Mouse (Mus musculus) neural tube, embryonic 13.5 days (tissue): ENCODE measurements around the gene Dlg4. TPM values are rescaled to one million over a fixed set of nuclear protein-coding genes. Genes with fewer than 3 reads are reported as not detected.

Source experiments
- ATAC-seq: fragments of 200-750 bp; cut with Nextera tagmentation; 2 replicates; pipeline ENCODE4 v1.8.0; 2017; ENCODE audit warnings: low read depth, mild to moderate bottlenecking, moderate TSS enrichment, moderate library complexity
- H3K27ac ChIP-seq: fragments of 300-500 bp; sonication (generic); replicated peaks from 2 replicates; pipeline ENCODE4 v1.5.1; 2015; ENCODE audit warnings: moderate library complexity, mild to moderate bottlenecking, inconsistent platforms
- H3K27me3 ChIP-seq: fragments of 300-500 bp; sonication (generic); 2 replicates; pipeline ENCODE4 v1.6.1; 2015; ENCODE audit warnings: mild to moderate bottlenecking, inconsistent platforms
- H3K36me3 ChIP-seq: fragments of 300-500 bp; sonication (generic); 2 replicates; pipeline ENCODE4 v1.6.1; 2015; ENCODE audit warnings: mild to moderate bottlenecking, inconsistent platforms
- H3K4me1 ChIP-seq: fragments of 300-500 bp; sonication (generic); replicated peaks from 2 replicates; pipeline ENCODE4 v1.6.1; 2015; ENCODE audit warnings: inconsistent platforms
- H3K4me2 ChIP-seq: fragments of 300-500 bp; sonication (generic); 2 replicates; pipeline ENCODE4 v1.6.1; 2015; ENCODE audit warnings: inconsistent platforms, mild to moderate bottlenecking, moderate library complexity
- H3K4me3 ChIP-seq: fragments of 300-500 bp; sonication (generic); 2 replicates; pipeline ENCODE4 v1.5.1; 2015; ENCODE audit warnings: mild to moderate bottlenecking, inconsistent platforms
- H3K9ac ChIP-seq: fragments of 300-500 bp; sonication (generic); 2 replicates; pipeline ENCODE4 v1.6.1; 2015; ENCODE audit warnings: moderate library complexity, mild to moderate bottlenecking, inconsistent platforms
- H3K9me3 ChIP-seq: fragments of 300-500 bp; sonication (generic); 2 replicates; pipeline ENCODE4 v1.6.1; 2016; ENCODE audit warnings: inconsistent platforms
- WGBS: fragments of 180-500 bp; shearing (Covaris S2); methylation state at CpG from one replicate; pipeline ENCODE4 v1.1.7; 2015; 5-methylcytosine and 5-hydroxymethylcytosine counted together
- polyA plus RNA-seq: library from polyadenylated mRNA; unstranded; fragments of >200 nt; fragmentation: Nextera tagmentation; extraction: Ambion mirVana; gene quantifications from 2 replicates; pipeline ENCODE4 v1.2.1, GENCODE M21; 2015

Gene Dlg4
- polyA plus RNA-seq, 1 experiment from 2014 or later, result 23.5 TPM

DNA sequence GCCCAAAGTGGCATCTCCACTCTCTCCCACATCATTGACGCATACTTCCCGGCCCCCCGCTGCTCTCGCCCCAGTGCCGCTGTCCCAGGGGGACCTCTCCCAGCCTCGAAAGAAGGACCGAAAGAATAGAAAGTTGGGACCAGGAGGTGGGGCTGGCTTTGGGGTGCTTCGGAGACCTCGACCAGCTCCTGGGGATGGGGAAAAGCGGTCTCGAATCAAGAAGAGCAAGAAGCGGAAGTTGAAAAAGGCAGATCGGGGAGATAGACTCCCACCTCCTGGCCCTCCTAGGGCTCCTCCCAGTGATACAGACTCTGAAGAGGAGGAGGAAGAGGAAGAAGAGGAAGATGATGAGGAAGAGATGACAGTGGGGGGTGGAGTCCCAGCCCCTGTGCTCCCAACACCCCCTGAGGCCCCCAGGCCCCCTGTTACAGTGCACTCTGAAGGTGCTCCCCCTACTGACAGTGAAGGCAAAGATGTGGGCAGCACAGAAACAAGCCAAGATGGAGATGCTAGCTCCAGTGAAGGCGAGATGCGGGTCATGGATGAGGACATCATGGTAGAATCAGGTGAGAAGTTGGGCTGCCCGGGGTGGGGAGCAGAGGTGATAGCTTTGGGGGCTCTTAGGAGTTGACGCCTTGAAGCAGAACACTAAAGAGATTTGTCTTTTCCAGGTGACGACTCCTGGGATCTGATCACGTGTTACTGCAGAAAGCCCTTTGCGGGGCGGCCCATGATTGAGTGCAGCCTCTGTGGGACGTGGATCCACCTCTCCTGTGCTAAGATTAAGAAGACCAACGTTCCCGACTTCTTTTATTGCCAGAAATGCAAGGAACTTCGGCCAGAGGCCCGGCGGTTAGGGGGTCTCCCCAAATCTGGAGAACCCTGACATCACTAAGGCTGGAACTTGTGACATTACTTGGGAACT is 17.9 kb upstream of the Dlg4 start:
- Histone ChIP-seq H3K4me2 (peak overlapping the region; percentile 65; the same call in 1 of the 2 replicates), H3K27ac (0 out of 2 replicates have a peak overlapping the region, but pooled peaks have one; percentile 61), H3K4me3 (peak overlapping the region; percentile 92), H3K9me3 (no peaks in the 10 kb centered on the region), H3K36me3 (peaks cover 37% of the 10 kb centered on the region), H3K4me1 (peaks cover 63% of the 10 kb centered on the region), H3K27me3 (no peaks in the 10 kb centered on the region), H3K9ac (no peak overlapping the region)
- WGBS, result 92% methylated on average over 27 of the region's 27 CpGs
- ATAC-seq, result no peak

DNA sequence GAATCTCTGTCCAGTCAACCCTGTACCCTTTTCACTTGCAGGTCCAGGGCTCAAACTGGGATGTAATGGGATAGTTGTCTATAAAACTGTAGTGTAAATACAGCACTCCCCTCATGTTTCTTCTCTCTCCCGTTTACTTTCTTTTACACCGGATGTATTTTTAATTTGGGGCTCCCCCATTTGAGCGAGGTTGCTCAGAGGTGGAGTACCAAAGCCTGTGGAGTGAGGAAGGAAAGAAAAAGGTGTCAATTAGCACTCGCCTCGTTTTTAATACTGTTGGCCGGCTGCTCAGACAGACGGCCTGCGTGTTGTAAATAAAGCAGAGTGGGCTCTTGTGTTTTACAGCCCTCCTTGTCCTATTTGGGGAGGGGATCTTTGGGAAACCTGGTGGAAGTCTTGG is 17.1 kb upstream of the Dlg4 start:
- H3K4me2 ChIP-seq, result peak overlapping the region; percentile 95
- peaks cover 63% of the 10 kb centered on the region for H3K4me1 ChIP-seq
- peak overlapping the region; percentile 92 for H3K4me3 ChIP-seq
- no peaks in the 10 kb centered on the region for H3K9me3 ChIP-seq
- H3K27me3 ChIP-seq, result no peaks in the 10 kb centered on the region
- no peak overlapping the region for H3K9ac ChIP-seq
- 73% methylated on average over 8 of the region's 8 CpGs for WGBS
- peaks cover 31% of the 10 kb centered on the region for H3K36me3 ChIP-seq
- ATAC-seq, result no peak
- peak overlapping the region; percentile 61 for H3K27ac ChIP-seq

DNA sequence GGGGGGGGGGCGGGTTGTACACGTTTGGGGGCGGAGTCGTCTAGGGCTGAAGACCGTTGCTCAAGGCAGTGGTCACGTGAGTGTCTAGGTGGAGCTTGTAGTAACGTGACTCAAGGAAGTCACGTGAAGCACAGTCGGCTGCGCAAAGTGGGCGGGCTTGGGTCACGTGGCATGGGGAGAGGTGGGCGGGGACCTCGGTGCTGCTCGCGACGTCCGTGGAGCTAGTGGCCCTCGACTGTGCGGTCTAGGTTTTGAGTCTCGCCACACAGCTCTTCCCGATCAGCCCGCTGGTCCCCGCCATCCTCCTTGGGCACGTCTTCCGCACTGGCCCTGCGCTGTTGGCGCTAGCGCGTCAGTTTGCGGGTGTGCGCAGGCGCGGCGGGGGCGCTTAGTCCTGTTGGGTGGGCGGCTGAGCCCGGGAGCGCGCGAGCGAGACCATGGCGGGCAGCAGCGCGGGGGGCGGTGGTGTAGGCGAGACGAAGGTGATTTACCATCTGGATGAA is 16.3 kb upstream of the Dlg4 start, which contains the start of gene Dvl2:
TSS of gene Dvl2 (plus strand) at position 200 of the 503 bp plus-strand sequence.
- under 1% methylated on average over 48 of the region's 48 CpGs for WGBS
- peaks cover 37% of the 10 kb centered on the region for H3K36me3 ChIP-seq
- H3K27ac ChIP-seq, result peak within 1 kb of the TSS; percentile 95
- H3K9me3 ChIP-seq, result no peaks in the 10 kb centered on the region
- H3K27me3 ChIP-seq, result no peaks in the 10 kb centered on the region
- H3K4me2 ChIP-seq, result peak within 1 kb of the TSS; percentile 95
- peak within 1 kb of the TSS; percentile 89 for H3K9ac ChIP-seq
- peak within 1 kb of the TSS; percentile 92 for H3K4me3 ChIP-seq
- ATAC-seq, result peak; percentile 61
- H3K4me1 ChIP-seq, result peaks cover 65% of the 10 kb centered on the region

DNA sequence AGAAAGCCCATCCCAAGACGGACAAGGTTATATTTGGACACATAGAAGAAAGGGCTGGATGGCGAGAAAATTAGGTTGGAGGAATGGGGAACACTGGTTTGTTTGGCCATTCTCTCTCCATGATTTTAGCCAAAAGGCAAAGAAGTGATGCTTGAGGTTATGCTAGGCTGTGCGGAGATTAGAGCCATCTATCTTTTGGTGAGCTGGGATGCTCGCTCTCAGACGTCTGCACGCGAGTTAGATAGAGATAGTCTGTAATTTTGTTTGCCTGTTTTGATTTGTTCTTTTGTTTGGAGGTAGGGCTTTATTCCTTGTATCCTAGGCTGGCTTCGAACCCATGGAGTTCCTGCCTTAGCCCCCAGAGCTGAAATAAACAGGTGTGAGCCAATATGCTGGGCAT is 15.6 kb upstream of the Dlg4 start:
- Histone ChIP-seq H3K4me1 (peaks cover 65% of the 10 kb centered on the region), H3K4me2 (peak overlapping the region; percentile 95), H3K9ac (peak overlapping the region; percentile 89), H3K27ac (peak overlapping the region; percentile 95), H3K36me3 (peaks cover 44% of the 10 kb centered on the region), H3K4me3 (peak overlapping the region; percentile 92), H3K27me3 (no peaks in the 10 kb centered on the region), H3K9me3 (no peaks in the 10 kb centered on the region)
- no peak for ATAC-seq
- 15% methylated on average over 8 of the region's 8 CpGs for WGBS

DNA sequence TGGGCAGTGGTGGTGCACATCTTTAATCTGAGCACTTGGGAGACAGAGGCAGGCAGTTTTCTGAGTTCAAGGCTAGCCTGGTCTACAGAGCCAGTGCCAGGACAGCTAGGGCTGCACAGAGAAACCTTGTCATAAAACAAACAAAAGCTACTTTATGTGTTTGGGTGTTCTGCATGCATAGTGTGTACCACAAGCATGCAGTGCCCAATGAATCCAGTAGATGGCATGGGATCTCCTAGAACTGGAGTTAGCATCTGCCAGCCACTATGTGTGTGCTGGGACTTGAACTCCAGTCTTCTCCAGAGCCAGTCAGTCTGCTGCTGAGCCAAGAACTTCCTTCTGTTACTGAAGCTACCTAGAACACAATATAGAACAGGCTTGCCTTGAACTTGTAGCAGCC is 14.9 kb upstream of the Dlg4 start:
- no peak overlapping the region for H3K27ac ChIP-seq
- no peak for ATAC-seq
- no peaks in the 10 kb centered on the region for H3K9me3 ChIP-seq
- peak overlapping the region; percentile 95 for H3K4me2 ChIP-seq
- no peaks in the 10 kb centered on the region for H3K27me3 ChIP-seq
- peak overlapping the region; percentile 92 for H3K4me3 ChIP-seq
- peaks cover 51% of the 10 kb centered on the region for H3K36me3 ChIP-seq
- peak overlapping the region; percentile 89 for H3K9ac ChIP-seq
- H3K4me1 ChIP-seq, result peaks cover 65% of the 10 kb centered on the region

DNA sequence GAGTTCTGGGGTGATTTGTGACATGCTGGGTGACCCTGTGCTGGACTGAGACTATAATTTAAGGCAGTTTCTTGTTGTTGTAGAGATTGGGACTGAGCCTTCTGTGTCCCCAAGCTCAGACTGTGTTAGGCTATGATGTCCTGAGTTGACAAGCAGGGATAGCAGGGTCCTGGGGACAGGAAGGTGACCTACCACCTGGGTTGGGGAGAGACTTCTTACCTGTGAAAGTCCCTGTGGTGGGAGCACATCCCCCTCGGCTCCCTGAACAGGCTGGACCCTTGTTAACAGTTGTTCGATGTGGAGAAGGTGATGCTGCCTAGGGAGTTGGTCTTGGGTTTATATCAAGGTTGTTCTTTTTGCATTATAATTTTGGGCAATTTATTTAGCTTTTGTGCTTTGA is 14.3 kb upstream of the Dlg4 start:
- H3K36me3 ChIP-seq, result peaks cover 57% of the 10 kb centered on the region
- no peaks in the 10 kb centered on the region for H3K27me3 ChIP-seq
- no peak overlapping the region for H3K27ac ChIP-seq
- no peak for ATAC-seq
- peak overlapping the region; percentile 95 for H3K4me2 ChIP-seq
- peaks cover 62% of the 10 kb centered on the region for H3K4me1 ChIP-seq
- WGBS, result 88% methylated on average over 2 of the region's 2 CpGs
- H3K4me3 ChIP-seq, result peak overlapping the region; percentile 92
- H3K9me3 ChIP-seq, result no peaks in the 10 kb centered on the region
- H3K9ac ChIP-seq, result peak overlapping the region; percentile 53

DNA sequence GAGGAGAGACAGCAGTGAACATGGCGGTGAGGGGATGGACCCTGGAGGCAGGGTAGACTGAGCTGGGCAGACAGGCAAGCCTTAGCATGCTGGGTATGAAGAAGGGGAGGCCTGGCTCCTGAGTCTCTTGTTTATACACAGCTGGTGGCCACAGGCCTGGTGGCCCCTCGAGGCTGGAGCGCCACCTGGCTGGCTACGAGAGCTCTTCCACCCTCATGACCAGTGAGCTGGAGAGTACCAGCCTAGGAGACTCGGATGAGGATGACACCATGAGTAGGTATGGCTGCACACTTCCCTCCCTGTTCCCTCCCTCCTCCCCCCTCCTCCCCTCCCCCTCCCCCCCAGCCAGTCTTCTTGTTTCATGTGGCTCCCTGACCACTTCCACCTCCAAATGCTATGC is 11.2 kb upstream of the Dlg4 start:
- Histone ChIP-seq H3K4me2 (no peak overlapping the region), H3K4me3 (no peak overlapping the region), H3K36me3 (peaks cover 64% of the 10 kb centered on the region), H3K27me3 (no peaks in the 10 kb centered on the region), H3K9ac (no peak overlapping the region), H3K9me3 (no peaks in the 10 kb centered on the region), H3K4me1 (peaks cover 40% of the 10 kb centered on the region), H3K27ac (no peak overlapping the region)
- ATAC-seq, result no peak
- WGBS, result 54% methylated on average over 5 of the region's 5 CpGs

DNA sequence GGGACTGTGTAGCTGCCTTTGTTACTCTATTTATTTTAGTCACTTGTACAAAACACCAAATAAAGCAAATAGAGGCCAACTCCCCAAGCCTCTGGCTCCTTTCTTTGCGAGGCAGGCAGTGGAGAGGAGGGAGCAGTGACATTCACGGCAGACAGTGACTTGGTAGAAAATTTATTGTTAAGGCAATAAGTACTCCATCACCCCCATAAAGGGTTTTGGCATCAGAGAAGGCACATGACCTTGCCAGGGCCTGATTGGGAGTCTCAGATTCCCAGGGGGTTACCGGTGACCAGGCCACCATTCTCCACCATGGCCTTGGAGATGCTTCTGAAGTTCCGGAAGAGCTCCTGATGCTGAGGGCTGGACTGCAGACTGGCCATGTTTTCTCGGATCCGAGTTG is 6.7 kb upstream of the Dlg4 start:
- Histone ChIP-seq H3K4me3 (no peak overlapping the region), H3K4me2 (no peak overlapping the region), H3K9ac (no peak overlapping the region), H3K27ac (no peak overlapping the region), H3K4me1 (peaks cover 13% of the 10 kb centered on the region), H3K9me3 (no peaks in the 10 kb centered on the region), H3K27me3 (no peaks in the 10 kb centered on the region), H3K36me3 (peaks cover 93% of the 10 kb centered on the region)
- 90% methylated on average over 6 of the region's 6 CpGs for WGBS
- no peak for ATAC-seq

DNA sequence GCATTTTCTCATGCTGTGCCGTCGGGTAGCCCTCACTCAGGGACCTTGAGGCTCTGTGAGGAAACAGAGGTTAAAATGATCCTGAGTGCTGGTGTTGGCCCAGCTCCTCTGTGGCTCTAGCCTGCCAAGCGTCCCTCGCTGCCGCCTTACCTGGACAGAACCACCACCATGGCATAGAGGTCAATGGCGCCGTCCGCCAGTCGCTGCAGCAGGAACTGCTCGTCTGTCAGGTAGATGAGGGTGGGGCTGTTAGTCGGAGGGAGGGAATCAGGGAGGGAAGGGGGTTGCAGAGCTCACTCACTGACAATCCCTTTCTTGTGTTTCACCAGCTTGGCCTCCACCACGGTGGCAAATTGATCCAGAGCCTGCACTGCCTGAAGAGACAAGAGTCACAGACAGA is 6.2 kb upstream of the Dlg4 start:
- no peaks in the 10 kb centered on the region for H3K27me3 ChIP-seq
- no peaks in the 10 kb centered on the region for H3K9me3 ChIP-seq
- no peak overlapping the region for H3K27ac ChIP-seq
- no peak for ATAC-seq
- H3K4me2 ChIP-seq, result no peak overlapping the region
- H3K9ac ChIP-seq, result 0 out of 2 replicates have a peak overlapping the region, but pooled peaks have one; percentile 5
- H3K4me3 ChIP-seq, result no peak overlapping the region
- peaks cover 87% of the 10 kb centered on the region for H3K36me3 ChIP-seq
- 87% methylated on average over 12 of the region's 12 CpGs for WGBS
- peaks cover 13% of the 10 kb centered on the region for H3K4me1 ChIP-seq

DNA sequence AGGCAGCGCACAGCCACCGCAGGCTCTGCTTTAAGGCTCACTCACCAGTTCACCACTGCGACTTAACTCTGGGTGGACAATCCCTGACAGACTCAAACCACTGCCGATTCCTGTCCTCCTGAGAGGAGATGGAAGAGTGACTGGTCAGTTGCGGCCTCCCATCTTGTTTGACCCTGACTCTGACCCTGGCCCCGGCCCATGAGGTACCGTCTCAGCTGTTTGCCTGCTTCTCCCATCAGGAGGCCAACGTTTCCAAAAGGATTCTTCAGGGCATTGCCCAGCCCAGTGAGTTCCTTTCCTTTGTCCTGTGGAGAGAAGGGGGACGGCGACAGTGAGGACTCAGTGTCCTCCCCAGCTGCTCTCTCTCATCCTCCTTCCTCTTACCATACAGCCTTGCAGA is 5.8 kb upstream of the Dlg4 start:
- 80% methylated on average over 10 of the region's 10 CpGs for WGBS
- no peak overlapping the region for H3K4me3 ChIP-seq
- H3K27me3 ChIP-seq, result no peaks in the 10 kb centered on the region
- H3K9me3 ChIP-seq, result no peaks in the 10 kb centered on the region
- ATAC-seq, result no peak
- H3K4me2 ChIP-seq, result no peak overlapping the region
- 0 out of 2 replicates have a peak overlapping the region, but pooled peaks have one; percentile 5 for H3K9ac ChIP-seq
- H3K36me3 ChIP-seq, result peaks cover 83% of the 10 kb centered on the region
- H3K4me1 ChIP-seq, result peaks cover 13% of the 10 kb centered on the region
- no peak overlapping the region for H3K27ac ChIP-seq

DNA sequence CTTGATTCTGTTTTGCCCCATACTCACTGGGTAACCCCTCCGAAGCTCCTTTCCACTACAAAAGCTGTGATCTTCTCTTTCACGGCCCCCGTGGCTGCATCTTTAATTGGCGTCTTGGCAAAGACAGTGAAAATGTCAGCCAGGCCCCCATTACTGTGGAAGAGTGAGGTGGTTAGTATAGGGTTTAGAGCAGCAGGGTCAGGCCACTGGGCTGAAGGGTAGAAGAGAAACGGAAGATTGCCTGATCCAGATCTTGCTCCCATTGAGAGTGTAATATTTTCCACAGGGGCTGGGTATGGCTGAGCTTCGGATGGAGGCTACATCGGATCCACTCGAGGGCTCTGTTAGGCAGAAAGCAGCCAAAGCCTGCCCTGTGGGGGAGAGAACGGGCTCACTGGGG is 3.8 kb upstream of the Dlg4 start:
- Histone ChIP-seq H3K27ac (no peak overlapping the region), H3K9ac (no peak overlapping the region), H3K4me1 (peaks cover 23% of the 10 kb centered on the region), H3K27me3 (no peaks in the 10 kb centered on the region), H3K9me3 (no peaks in the 10 kb centered on the region), H3K4me2 (no peak overlapping the region), H3K36me3 (peaks cover 64% of the 10 kb centered on the region), H3K4me3 (no peak overlapping the region)
- ATAC-seq, result no peak
- WGBS, result 86% methylated on average over 9 of the region's 9 CpGs

DNA sequence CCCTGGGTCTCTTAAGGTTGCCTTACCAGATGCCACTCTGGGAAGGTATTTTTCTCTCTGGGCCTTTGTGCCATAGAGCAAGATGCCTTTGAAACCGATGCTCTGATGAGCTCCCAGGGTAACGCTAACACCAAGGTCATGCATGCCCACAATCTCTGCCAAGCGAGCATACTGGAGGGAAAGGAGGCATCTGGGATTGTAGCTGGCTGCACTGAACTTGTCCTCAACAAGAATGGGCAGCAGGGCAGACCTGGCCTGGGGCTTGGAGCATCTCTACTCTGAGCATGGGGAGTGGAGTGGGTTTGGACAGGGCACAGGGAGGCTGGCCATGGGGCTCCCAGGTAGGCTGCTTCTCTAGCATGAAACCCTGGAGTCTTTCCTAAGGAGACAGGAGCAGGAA is 3.3 kb upstream of the Dlg4 start:
- H3K9me3 ChIP-seq, result no peaks in the 10 kb centered on the region
- WGBS, result 86% methylated on average over 3 of the region's 3 CpGs
- no peak overlapping the region for H3K9ac ChIP-seq
- H3K36me3 ChIP-seq, result peaks cover 59% of the 10 kb centered on the region
- H3K27ac ChIP-seq, result no peak overlapping the region
- no peaks in the 10 kb centered on the region for H3K27me3 ChIP-seq
- peaks cover 26% of the 10 kb centered on the region for H3K4me1 ChIP-seq
- H3K4me3 ChIP-seq, result no peak overlapping the region
- ATAC-seq, result no peak
- no peak overlapping the region for H3K4me2 ChIP-seq
